ENCODE assay signal across 25 mouse cellular contexts in genomic region chr4:147884138-147884537, GRCm38 (mm10). TPM values are rescaled to one million over a fixed set of nuclear protein-coding genes. Genes with fewer than 3 reads are reported as not detected.
DNase-seq lines count a peak whose midpoint lies in the region; ATAC-seq and TF ChIP-seq lines count a peak whose summit lies in the region.
"Had no signal": no experiment of that assay in that cellular context is flagged by ENCODE, and none has a peak within 500 bp of the region (broad histone marks: within the 10 kb centered on the region; RNA-seq: fewer than 3 reads in every experiment).

No protein-coding gene starts in this region.

- H3K36me3 ChIP-seq in liver, adult 2 months (ENCODE audit: control insufficient read depth, insufficient read depth, low read length) = peaks cover 53% of the 10 kb centered on the region; the same call in 1 of the 2 replicates
- peaks cover 70% of the 10 kb centered on the region for H3K36me3 ChIP-seq in liver, embryonic 11.5 days (ENCODE audit: control insufficient read depth, insufficient read depth, low read length)

- no peak overlapping the region for H3K4me3 ChIP-seq in liver, adult 2 months (ENCODE audit: insufficient read depth, low read depth, low read length)
- H3K4me3 ChIP-seq in liver, embryonic 11.5 days (ENCODE audit: low read depth, low read length) = no peak overlapping the region
- H3K4me3 ChIP-seq: embryonic facial prominence, embryonic 12.5 days; embryonic facial prominence, embryonic 15.5 days; heart, embryonic 12.5 days; heart, embryonic 15.5 days had no signal

- peak; percentile 47 for DNase-seq in adrenal gland, postnatal 14 days
- DNase-seq in adrenal gland, adult 18-20 months (ENCODE audit: low spot score in 2 of 2) = no peak
- DNase-seq in liver, adult 2 months (ENCODE audit: extremely low read depth, low read depth, low spot score) = peak; percentile 73
- no peak for DNase-seq in liver, embryonic 11.5 days (ENCODE audit: low spot score)
- DNase-seq in adrenal gland, postnatal 36 days = peak; percentile 45 to 61
- DNase-seq in natural killer cell, adult 2 months (ENCODE audit: low spot score in 2 of 2) = no peak
- DNase-seq: cerebellum, adult 11 months; cerebellum, adult 2 months; cerebellum, adult 9-11 months; cerebellum, postnatal 25 days; forebrain, postnatal 0 days; gastrocnemius, postnatal 10 days; heart, postnatal 10 days; heart, postnatal 4 days; kidney, adult 18-20 months had no signal

- H3K79me2 ChIP-seq in liver, adult 2 months (ENCODE audit: control insufficient read depth, insufficient read depth, low read length) = no peaks in the 10 kb centered on the region; the same call in 1 of the 2 replicates

- H3K9ac ChIP-seq in liver, adult 2 months (ENCODE audit: low read depth, low read length) = no peak overlapping the region
- no peak overlapping the region for H3K9ac ChIP-seq in liver, embryonic 11.5 days (ENCODE audit: low read depth, low read length)
- H3K9ac ChIP-seq: embryonic facial prominence, embryonic 12.5 days; embryonic facial prominence, embryonic 15.5 days; forebrain, postnatal 0 days; heart, embryonic 12.5 days; heart, embryonic 15.5 days; hindbrain, embryonic 14.5 days had no signal

- no peaks in the 10 kb centered on the region for H3K4me1 ChIP-seq in liver, adult 2 months (ENCODE audit: control insufficient read depth, insufficient read depth, low read length)
- no peaks in the 10 kb centered on the region for H3K4me1 ChIP-seq in liver, embryonic 11.5 days (replicated peaks; ENCODE audit: control insufficient read depth, insufficient read depth, low read length)
- H3K4me1 ChIP-seq: embryonic facial prominence, embryonic 12.5 days; embryonic facial prominence, embryonic 15.5 days had no signal

- H3K4me2 ChIP-seq in liver, embryonic 11.5 days = no peak overlapping the region
- H3K4me2 ChIP-seq: embryonic facial prominence, embryonic 12.5 days; embryonic facial prominence, embryonic 15.5 days; heart, embryonic 12.5 days; heart, embryonic 15.5 days; hindbrain, embryonic 14.5 days had no signal

- TF ChIP-seq CTCF in liver, adult 2 months (IDR thresholded peaks at IDR 0.05; ENCODE audit: low read depth, low read length) = no peak

- H3K9me3 ChIP-seq in liver, embryonic 11.5 days (ENCODE audit: control insufficient read depth, low read length) = no peaks in the 10 kb centered on the region
- H3K9me3 ChIP-seq: embryonic facial prominence, embryonic 12.5 days; embryonic facial prominence, embryonic 15.5 days; heart, embryonic 12.5 days; heart, embryonic 15.5 days had no signal

- no peak for TF ChIP-seq POLR2A in liver, adult 2 months (IDR thresholded peaks at IDR 0.05; ENCODE audit: extremely low read depth, insufficient read depth, low read length)

- H3K27ac ChIP-seq in liver, adult 2 months (replicated peaks; ENCODE audit: insufficient read depth, low read depth, low read length) = no peak overlapping the region
- H3K27ac ChIP-seq in liver, embryonic 11.5 days (ENCODE audit: low read depth, low read length) = no peak overlapping the region
- H3K27ac ChIP-seq: embryonic facial prominence, embryonic 12.5 days; embryonic facial prominence, embryonic 15.5 days; heart, embryonic 15.5 days; hindbrain, embryonic 14.5 days; hindbrain, postnatal 0 days had no signal

- no peaks in the 10 kb centered on the region for H3K27me3 ChIP-seq in liver, adult 2 months (ENCODE audit: control insufficient read depth, insufficient read depth, low read length)
- H3K27me3 ChIP-seq in liver, embryonic 11.5 days (replicated peaks; ENCODE audit: control insufficient read depth, insufficient read depth, low read length) = no peaks in the 10 kb centered on the region
- H3K27me3 ChIP-seq: embryonic facial prominence, embryonic 12.5 days; embryonic facial prominence, embryonic 15.5 days; heart, embryonic 12.5 days; heart, embryonic 15.5 days had no signal

- WGBS in liver, adult 2 months = 38% methylated on average over 3 of the region's 3 CpGs
- 90% methylated on average over 3 of the region's 3 CpGs for WGBS in liver, embryonic 11.5 days

- ATAC-seq in liver, embryonic 11.5 days (replicated peaks; ENCODE audit: low FRiP score) = no peak
- ATAC-seq: CD4-positive, CD25-positive, alpha-beta regulatory T cell, adult 4 months; forebrain, embryonic 14.5 days; forebrain, postnatal 0 days; hindbrain, postnatal 0 days; inflammation-experienced regulatory T-cells, adult 6 months; intestine, embryonic 16.5 days had no signal

RNA-seq across cellular contexts. Expression of gene Fv1, which starts 15.4 kb away (rescaled TPM):
- 7.8 and 9.2 TPM in 2 replicates for total RNA-seq in adrenal gland, postnatal 14 days (2021)
- 10 to 100 TPM; 10.3 to 10.6 TPM for total RNA-seq in adrenal gland, adult 18-20 months (2021)
- total RNA-seq in liver, adult 2 months (2014; rRNA removed) = 3.0 and 3.5 TPM in 2 replicates
- 0.57 and 0.61 TPM in 2 replicates for polyA plus RNA-seq in liver, adult 2 months (2012; rRNA removed)
- polyA plus RNA-seq in liver, embryonic 11.5 days (2014; fragmentation: Nextera tagmentation; extraction: Ambion mirVana) = 7.0 and 7.7 TPM in 2 replicates
- total RNA-seq in adrenal gland, postnatal 36 days (2021) = 10 to 100 TPM in 1 of 2 experiments, 1 to 10 TPM in 1; 9.8 to 10.2 TPM

RNA-seq across cellular contexts. Expression of gene Miip, which starts 15.5 kb away (rescaled TPM):
- 19.4 and 26.0 TPM in 2 replicates for total RNA-seq in adrenal gland, postnatal 14 days (2021)
- total RNA-seq in adrenal gland, adult 18-20 months (2021) = 10 to 100 TPM; 13.9 to 17.5 TPM
- total RNA-seq in liver, adult 2 months (2014; rRNA removed) = 11.4 and 12.1 TPM in 2 replicates
- polyA plus RNA-seq in liver, adult 2 months (2012; rRNA removed) = 28.4 and 44.3 TPM in 2 replicates
- 40.7 and 47.4 TPM in 2 replicates for polyA plus RNA-seq in liver, embryonic 11.5 days (2014; fragmentation: Nextera tagmentation; extraction: Ambion mirVana)
- total RNA-seq in adrenal gland, postnatal 36 days (2021) = 10 to 100 TPM; 16.0 to 20.6 TPM

RNA-seq across cellular contexts. Expression of gene Mfn2, which starts 20.4 kb away (rescaled TPM):
- total RNA-seq in adrenal gland, postnatal 14 days (2021) = 191 and 207 TPM in 2 replicates
- total RNA-seq in adrenal gland, adult 18-20 months (2021) = 100 to 1,000 TPM; 187 to 211 TPM
- 36.6 and 37.7 TPM in 2 replicates for total RNA-seq in liver, adult 2 months (2014; rRNA removed)
- 49.4 and 50.3 TPM in 2 replicates for polyA plus RNA-seq in liver, adult 2 months (2012; rRNA removed)
- polyA plus RNA-seq in liver, embryonic 11.5 days (2014; fragmentation: Nextera tagmentation; extraction: Ambion mirVana) = 36.0 and 37.6 TPM in 2 replicates
- 100 to 1,000 TPM; 150 to 219 TPM for total RNA-seq in adrenal gland, postnatal 36 days (2021)

RNA-seq across cellular contexts. Expression of gene Zfp933, which starts 36.0 kb away (rescaled TPM):
- 21.0 and 28.2 TPM in 2 replicates for total RNA-seq in adrenal gland, postnatal 14 days (2021)
- 10 to 100 TPM; 20.8 to 38.3 TPM for total RNA-seq in adrenal gland, adult 18-20 months (2021)
- total RNA-seq in liver, adult 2 months (2014; rRNA removed) = 3.8 and 4.9 TPM in 2 replicates
- 0.56 and 0.61 TPM in 2 replicates for polyA plus RNA-seq in liver, adult 2 months (2012; rRNA removed)
- polyA plus RNA-seq in liver, embryonic 11.5 days (2014; fragmentation: Nextera tagmentation; extraction: Ambion mirVana) = 2.9 and 3.1 TPM in 2 replicates
- total RNA-seq in adrenal gland, postnatal 36 days (2021) = 10 to 100 TPM; 28.6 to 38.7 TPM

RNA-seq across cellular contexts. Expression of gene Plod1, which starts 52.4 kb away (rescaled TPM):
- total RNA-seq in adrenal gland, postnatal 14 days (2021) = 43.7 and 44.2 TPM in 2 replicates
- 10 to 100 TPM; 38.1 to 54.7 TPM for total RNA-seq in adrenal gland, adult 18-20 months (2021)
- total RNA-seq in liver, adult 2 months (2014; rRNA removed) = 24.5 and 27.3 TPM in 2 replicates
- polyA plus RNA-seq in liver, adult 2 months (2012; rRNA removed) = 32.9 and 38.3 TPM in 2 replicates
- 32.6 and 33.9 TPM in 2 replicates for polyA plus RNA-seq in liver, embryonic 11.5 days (2014; fragmentation: Nextera tagmentation; extraction: Ambion mirVana)
- 10 to 100 TPM; 35.1 to 47.1 TPM for total RNA-seq in adrenal gland, postnatal 36 days (2021)

Comparison
In these comparisons a context has a peak if more than half of its experiments do, and no peak if none do; other contexts are left out.
1. DNase-seq: peak in adrenal gland, postnatal 14 days (single experiment), liver, adult 2 months (single experiment) and adrenal gland, postnatal 36 days (2 of 2); none in adrenal gland, adult 18-20 months (0 of 2), liver, embryonic 11.5 days (single experiment) and natural killer cell, adult 2 months (0 of 2).